Mouse (Mus musculus): ENCODE results near the gene Nfkbib. TPM values are rescaled to one million over a fixed set of nuclear protein-coding genes. Genes with fewer than 3 reads are reported as not detected.

The Nfkbib gene
- total RNA-seq, 1 experiment from 2014 or later: 11.6 TPM

DNA sequence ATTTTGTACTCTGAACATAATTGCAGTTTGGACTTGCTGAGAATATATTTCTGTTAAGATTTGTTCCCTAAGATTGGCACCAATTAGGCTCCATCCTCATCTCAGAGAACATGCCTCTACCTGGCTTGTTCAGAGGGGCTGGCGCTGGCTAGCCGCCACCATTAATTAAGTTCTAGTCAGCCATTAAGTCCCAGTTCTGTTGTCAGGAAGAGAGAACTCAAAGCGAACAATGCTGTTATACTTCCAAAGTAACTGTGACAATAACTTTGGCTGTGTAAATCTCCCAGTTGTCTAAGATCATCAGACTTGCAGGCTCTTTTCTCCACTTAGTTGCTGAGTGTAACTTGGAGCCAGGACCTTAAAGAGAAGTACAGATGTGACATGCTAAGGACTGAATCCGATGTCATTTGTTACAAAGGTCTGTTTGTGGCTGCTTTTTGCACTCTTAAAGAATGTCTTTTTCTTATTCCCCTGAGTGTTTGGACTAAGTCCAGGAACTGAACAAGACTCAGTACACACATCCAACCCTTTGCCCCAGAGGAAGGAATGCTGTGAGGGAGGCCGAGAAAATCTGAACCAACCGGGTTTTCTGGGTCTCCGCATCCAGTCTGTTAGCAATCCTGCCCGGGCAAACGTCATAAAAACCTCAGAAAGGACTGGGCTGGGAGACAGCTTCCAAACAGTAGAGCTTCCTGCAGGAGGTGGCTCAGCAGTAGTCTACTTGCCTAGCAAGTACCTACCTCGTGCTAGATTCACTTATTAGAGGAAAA, 34.8 kb upstream of the Nfkbib start:
- ATAC-seq (replicated peaks; ENCODE audit: low read depth, poor library complexity, severe bottlenecking): 0 out of 2 replicates have a peak, but pooled peaks have one; percentile 10

- ATAC-seq (replicated peaks; ENCODE audit: low read depth, poor library complexity, severe bottlenecking): no peak
Measured at GRCm38 (mm10) chr7:28801451-28801850, 34.1 kb upstream of the Nfkbib start.

GRCm38 (mm10) chr7:28799994-28800393, 32.7 kb upstream of the Nfkbib start:
- no peak for ATAC-seq (replicated peaks; ENCODE audit: low read depth, poor library complexity, severe bottlenecking)

- ATAC-seq (replicated peaks; ENCODE audit: low read depth, poor library complexity, severe bottlenecking): peak; percentile 82
Measured at GRCm38 (mm10) chr7:28796562-28796975, 29.3 kb upstream of the Nfkbib start.

GRCm38 (mm10) chr7:28795832-28796231, 28.5 kb upstream of the Nfkbib start:
- peak; percentile 55 for ATAC-seq (replicated peaks; ENCODE audit: low read depth, poor library complexity, severe bottlenecking)

GRCm38 (mm10) chr7:28794496-28794895, 27.2 kb upstream of the Nfkbib start:
- no peak for ATAC-seq (replicated peaks; ENCODE audit: low read depth, poor library complexity, severe bottlenecking)

DNA sequence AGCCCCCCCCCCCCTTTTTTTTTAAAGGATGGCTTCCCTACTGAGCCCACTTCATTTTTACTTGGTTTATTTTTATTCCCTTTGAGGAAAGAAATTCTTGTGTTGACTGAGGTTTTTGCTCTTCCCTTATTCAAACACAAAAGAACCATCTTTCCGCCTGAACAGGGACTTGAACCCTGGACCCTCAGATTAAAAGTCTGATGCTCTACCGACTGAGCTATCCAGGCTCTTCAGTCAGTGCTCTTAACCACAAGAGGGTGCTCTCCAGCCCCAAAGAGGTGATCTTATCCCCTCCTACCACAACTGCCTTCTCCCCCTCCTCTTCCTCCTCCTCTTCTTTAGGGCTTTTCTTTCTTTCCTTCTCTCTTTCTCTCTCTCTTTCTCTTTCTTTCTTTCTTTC, 26.5 kb upstream of the Nfkbib start:
- no peak for ATAC-seq (replicated peaks; ENCODE audit: low read depth, poor library complexity, severe bottlenecking)

- no peak for ATAC-seq (replicated peaks; ENCODE audit: low read depth, poor library complexity, severe bottlenecking)
Measured at GRCm38 (mm10) chr7:28792391-28793185, 25.3 kb upstream of the Nfkbib start.

DNA sequence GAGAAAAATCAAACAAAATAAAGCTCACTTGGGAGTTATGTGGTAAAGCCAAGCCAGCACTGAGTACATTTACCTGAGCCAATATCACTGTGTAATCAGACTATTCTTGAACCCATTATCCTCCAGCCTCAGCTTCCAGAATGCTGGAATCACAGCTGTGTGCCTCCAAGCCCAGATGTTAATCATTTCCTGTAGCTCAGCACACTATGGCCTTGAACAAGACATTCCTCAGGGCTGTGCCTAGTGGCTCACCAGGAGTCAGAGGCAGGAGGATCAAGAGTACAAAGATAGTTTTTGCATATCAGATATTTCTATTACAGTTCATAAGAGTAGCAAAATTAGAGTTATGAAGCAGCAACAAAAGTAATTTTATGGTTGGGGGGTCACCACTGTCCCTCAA, 24.4 kb upstream of the Nfkbib start:
- ATAC-seq (replicated peaks; ENCODE audit: low read depth, poor library complexity, severe bottlenecking): no peak

GRCm38 (mm10) chr7:28790066-28790806, 22.9 kb upstream of the Nfkbib start:
- no peak for ATAC-seq (replicated peaks; ENCODE audit: low read depth, poor library complexity, severe bottlenecking)

GRCm38 (mm10) chr7:28789235-28789634, 21.9 kb upstream of the Nfkbib start:
- ATAC-seq (replicated peaks; ENCODE audit: low read depth, poor library complexity, severe bottlenecking): no peak

- ATAC-seq (replicated peaks; ENCODE audit: low read depth, poor library complexity, severe bottlenecking): peak; percentile 33
Measured at GRCm38 (mm10) chr7:28788307-28789195, 21.2 kb upstream of the Nfkbib start, which contains the start of gene Rinl. Gene Rinl (plus strand): TSS chr7:28788969.

DNA sequence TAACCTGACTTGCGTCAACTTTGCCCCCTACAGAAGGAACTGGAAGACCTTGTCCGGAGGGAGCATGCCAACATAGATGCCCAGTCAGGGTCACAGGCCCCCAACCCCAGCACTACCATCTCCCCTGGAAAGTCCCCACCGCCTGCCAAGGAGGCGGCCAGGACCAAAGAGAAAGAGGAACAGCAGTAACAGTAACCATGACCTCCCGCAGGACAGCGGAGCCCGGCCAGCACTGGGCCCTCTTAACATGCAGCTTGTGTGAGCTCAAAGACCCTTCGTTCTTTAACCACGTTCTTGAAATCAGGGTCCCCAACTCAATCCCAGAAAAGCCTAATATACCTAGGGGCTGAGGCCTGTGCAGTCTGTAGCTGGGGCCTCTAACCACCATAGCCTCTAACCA, 20.6 kb upstream of the Nfkbib start:
- ATAC-seq (replicated peaks; ENCODE audit: low read depth, poor library complexity, severe bottlenecking): no peak

DNA sequence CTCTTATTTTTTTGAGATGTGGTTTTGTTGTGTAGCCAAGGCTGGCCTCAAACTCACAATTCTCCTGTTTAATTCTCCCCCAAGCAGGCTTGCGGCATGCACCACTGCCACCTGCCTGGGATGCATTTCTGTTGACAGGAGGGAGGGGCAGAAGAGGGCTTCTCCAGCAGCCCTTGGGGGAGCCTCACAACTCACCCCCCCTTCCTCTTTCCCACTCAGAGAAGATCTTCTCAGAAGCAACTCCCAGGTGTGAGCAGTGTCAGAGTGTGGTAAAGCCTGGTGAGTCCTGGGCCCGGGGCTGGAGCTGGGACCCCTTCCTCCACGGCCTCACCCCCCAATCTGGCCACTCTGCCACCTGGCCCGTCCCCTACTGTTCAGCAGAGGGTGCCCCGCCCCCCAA, 17.8 kb upstream of the Nfkbib start:
- no peak for ATAC-seq (replicated peaks; ENCODE audit: low read depth, poor library complexity, severe bottlenecking)

GRCm38 (mm10) chr7:28781261-28781663, 13.9 kb upstream of the Nfkbib start:
- peak; percentile 79 for ATAC-seq (replicated peaks; ENCODE audit: low read depth, poor library complexity, severe bottlenecking)

DNA sequence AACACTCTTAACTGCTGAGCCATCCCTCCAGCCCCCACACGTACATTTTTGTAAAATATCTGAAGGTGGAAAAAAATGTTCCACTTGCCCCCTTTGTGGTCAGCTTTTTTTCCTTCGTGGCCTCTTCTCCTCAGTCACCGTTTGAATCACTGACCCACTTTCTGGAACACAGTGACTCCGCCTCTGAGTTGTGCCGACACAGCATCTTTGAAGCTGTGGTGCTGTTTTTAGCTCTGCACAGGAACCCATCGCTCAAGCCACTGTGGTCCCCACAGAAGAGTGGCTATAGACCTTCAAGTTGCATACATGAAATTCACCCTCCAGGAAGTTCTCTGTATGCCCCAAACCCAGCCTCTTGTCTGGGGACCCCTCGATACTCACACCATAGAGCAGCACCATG, 13.5 kb upstream of the Nfkbib start:
- ATAC-seq (replicated peaks; ENCODE audit: low read depth, poor library complexity, severe bottlenecking): peak; percentile 46

- ATAC-seq (replicated peaks; ENCODE audit: low read depth, poor library complexity, severe bottlenecking): peak; percentile 63
Measured at GRCm38 (mm10) chr7:28780067-28780658, 12.9 kb upstream of the Nfkbib start.

DNA sequence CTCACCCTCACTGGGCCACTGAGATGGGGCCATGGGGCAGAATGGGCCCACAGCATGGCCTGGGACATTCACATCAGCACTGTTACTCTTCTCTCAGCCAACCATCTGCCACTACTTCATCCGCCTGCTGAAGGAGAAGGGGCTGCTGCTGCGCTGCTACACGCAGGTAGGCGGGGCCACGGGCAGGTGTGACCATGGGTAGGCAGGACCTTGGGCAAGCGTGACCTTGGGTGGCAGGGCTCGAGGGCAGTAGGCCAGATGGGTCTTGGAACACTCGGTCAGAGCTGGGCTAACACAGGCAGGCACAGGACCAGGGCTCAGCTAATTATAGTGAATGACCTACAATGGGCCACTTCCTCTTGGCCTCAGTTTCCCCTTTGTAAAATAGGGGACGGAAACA, 11.5 kb upstream of the Nfkbib start:
- ATAC-seq (replicated peaks; ENCODE audit: low read depth, poor library complexity, severe bottlenecking): no peak

GRCm38 (mm10) chr7:28775129-28775528, 7.8 kb upstream of the Nfkbib start:
- ATAC-seq (replicated peaks; ENCODE audit: low read depth, poor library complexity, severe bottlenecking): no peak
